Mouse (Mus musculus) heart, postnatal 10 days (tissue): ENCODE measurements at regions not wholly inside any gene's neighbourhood (a gene's known extent, or its start where the extent isn't known, plus 50 kb on each side); places are given as distances from the start of the nearest gene placed in this dataset.
"Not testable (repeated sequence)": the region's sequence is repeated elsewhere in the genome, so short reads cannot be mapped to it uniquely, and the experiment has no call there.

Experiments
- DNase-seq, 2 experiments: peaks; one replicate each; pipeline ENCODE4 v3.0.0; 2021
- intact Hi-C: fragments of 180-260 bp; cut with DNase I; formaldehyde crosslinking; loops from one replicate; pipeline ENCODE4 v1.15.1; 2025

DNA sequence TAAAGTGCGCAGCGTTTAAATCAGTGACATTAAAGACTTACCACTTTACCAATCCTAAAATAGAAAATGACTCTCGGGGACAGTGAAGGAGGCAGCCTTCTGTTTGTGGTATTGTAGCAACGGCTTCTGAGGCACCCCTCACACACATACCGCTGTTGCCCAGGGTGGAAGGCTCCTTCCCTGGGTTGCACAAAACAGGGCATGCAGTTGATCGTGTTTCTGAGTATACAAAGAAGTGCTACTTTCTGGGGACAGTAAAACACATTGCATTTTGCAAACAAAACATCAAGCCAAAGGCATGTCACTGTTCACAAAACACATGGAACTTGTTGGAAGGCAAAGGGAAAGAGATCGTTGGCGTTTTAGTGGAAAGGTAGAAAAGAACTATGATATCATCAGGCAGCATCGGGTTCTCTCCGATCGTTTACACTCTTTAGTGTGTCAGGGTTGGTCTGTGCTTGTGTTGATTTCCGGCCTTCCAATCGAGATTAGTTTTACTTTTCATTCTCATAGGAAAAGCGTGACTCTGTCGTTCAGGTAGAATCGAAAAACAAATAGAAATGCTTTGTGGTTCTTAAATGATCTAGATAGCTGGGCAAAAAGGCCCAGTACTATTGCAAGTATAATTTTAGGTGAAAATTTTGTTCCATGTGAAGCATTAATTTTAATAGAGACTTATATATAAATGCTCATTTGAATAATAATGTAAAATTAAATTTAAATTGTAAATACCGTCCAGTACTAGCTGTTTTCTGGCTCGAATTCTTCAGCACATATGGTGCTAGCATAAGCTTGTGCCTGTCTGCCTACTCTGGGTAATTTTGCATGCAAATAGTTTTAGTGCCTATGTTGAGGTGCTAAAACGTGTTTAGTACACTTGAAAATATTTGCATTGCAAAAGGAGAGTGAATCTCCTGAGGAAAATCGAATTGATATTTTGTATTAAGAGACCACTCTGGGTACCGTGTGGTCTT is 123.1 kb upstream of the Mpdz start:
- peak; percentile 35 to 41 for DNase-seq
- intact Hi-C loops, result loop anchor here (2.0 to 10.0 kb wide), 6 partner anchors 502 to 1369 kb away; no protein-coding TSS in a partner anchor

DNA sequence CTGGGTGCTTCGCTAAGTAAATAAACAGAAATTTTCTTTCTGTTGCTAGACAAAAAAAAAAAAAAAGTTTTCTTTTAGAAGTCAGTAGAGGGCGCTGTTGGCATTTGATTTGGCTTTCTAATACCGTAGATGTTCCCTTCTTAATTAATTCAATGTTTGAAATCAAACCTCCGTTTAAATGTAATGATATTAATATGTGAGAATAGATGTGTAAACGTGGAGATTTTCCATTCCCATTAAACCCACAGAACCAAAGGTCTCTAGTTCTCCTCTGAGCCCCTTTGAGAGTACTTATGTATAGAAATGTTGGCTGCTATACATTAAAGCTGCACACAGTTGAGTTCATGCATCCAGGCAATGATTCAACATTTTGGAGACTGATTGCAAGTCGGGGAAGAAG is 121.8 kb upstream of the Mpdz start:
- DNase-seq, result peak in 1 of 2 experiments; percentile 35
- intact Hi-C loops, result loop anchor here (2.0 to 10.0 kb wide), 8 partner anchors 67 to 1370 kb away; no protein-coding TSS in a partner anchor

DNA sequence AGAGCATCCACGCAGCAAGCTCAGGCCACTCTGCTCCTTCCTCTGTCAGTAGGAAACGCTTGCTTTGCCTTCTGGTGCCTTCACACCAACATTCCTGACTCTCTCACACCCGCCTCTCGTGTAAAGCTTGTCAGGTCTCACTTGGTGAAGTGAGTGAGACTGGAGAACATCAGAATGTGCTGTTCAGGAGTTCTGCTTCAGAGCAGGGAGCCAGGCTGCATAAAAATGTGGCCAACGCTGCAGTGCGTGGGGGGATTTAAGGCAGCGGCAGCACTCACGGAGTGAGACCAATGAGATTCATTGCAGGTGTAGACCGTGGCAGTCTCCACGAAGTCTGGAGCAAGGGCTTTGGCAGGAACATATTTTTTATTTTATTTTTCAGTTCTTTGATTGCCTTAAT is 121.0 kb upstream of the Mpdz start:
- peak in 1 of 2 experiments; percentile 18 for DNase-seq
- intact Hi-C loops, result loop anchor here (5.0 to 10.0 kb wide), 6 partner anchors 66 to 1371 kb away; no protein-coding TSS in a partner anchor

DNA sequence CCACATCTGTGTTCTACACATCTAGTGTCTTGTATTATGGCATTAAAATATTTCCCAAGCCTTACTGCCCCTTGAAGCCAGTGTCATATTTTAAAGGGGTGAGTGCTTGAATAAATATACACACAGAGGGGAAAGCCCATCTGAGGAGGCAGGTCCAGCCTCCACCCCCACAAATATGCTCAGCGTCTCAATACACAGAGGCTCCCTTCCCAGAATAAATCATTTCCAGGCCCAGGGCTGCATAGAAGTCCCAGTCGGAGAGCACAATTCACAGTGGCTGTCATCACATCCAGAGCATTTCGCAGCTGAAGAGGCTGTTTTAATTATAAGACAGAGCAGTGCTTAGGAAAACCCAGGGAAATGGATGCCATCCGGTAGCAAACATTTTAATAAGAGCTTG is 118.8 kb upstream of the Mpdz start:
- intact Hi-C loops, result loop anchor here (5.0 to 10.0 kb wide), 6 partner anchors 64 to 1373 kb away; no protein-coding TSS in a partner anchor

DNA sequence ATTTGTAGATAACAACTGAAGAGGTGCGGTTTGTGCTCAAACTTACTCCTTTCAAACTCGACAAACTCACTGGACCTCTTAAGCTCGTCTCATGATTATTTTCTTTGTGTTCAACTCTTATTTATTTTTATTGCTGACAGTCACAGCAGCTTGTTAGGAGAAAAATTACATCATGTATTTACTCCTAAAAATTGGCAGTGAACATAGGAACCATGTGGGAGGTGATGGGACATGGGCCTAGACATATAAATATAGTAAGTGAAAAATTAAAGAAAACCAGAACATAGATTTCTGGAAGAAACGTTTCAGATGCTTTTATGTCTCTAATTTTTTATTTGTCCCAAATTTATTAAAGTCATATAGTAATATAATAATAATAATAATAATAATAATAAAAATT is 108.2 kb upstream of the Mpdz start:
- intact Hi-C loops, result no loop called here
- no peak for DNase-seq

More for the DNA sequence above, 118.8 kb upstream of the Mpdz start:
- DNase-seq, result peak; percentile 52 to 69

DNA sequence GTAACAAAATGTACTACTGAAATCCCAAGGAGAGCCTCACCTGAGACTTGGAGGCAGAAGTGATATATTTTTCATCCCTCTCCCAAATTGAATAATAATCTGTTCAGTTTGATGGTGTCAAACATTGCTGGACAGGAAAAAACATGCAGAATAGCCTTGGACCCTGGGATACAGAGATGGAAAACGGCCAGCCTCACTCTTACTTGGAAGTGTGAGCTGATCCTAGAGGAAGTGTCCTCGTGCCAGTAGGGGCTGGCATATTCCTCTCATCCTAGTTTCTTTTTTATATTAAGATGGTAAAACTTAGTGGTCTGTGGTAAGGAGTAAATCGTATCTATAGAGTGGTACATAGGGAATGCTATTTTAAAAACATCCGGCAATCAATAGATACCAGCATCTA is 107.6 kb upstream of the Mpdz start:
- intact Hi-C loops, result no loop called here
- no peak for DNase-seq

DNA sequence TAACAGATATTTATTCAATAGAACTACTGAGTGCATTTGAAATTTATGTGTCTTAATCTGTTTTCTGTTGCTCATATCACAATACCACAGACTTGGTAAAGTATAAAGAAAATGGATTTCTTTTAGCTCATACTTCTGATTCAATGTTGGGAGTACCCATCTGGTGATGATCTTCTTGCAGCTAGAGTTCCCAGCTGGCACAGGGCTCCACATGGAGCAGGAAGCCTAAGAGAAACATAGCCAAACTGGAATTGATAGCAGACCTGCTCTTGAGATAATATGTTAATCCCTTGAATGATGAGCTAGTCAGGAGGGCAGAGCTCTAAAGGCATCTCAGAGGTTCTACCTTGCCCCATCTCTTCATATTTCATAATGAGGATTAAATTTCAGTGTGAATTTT is 97.9 kb upstream of the Mpdz start:
- DNase-seq, result no peak
- intact Hi-C loops, result no loop called here

DNA sequence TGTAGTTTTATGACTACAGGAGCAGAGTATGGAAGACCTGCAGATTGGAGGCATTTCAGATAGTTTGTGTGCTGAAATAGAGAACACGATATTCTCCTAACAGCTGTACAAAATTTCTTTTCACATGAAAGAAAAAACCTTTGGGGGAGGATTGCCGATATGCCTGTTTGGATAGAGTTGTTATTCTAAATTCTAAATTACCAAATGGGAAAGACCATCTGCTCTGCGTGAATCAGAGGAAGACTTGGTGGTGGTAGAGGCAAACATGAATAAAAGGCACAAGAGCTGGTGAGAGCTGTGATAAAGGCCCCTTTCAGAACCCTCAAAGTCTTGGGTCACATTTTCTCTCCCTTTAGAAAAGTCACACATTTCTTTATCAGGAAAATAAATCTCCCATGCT is 96.9 kb upstream of the Mpdz start:
- no peak for DNase-seq
- intact Hi-C loops, result no loop called here

DNA sequence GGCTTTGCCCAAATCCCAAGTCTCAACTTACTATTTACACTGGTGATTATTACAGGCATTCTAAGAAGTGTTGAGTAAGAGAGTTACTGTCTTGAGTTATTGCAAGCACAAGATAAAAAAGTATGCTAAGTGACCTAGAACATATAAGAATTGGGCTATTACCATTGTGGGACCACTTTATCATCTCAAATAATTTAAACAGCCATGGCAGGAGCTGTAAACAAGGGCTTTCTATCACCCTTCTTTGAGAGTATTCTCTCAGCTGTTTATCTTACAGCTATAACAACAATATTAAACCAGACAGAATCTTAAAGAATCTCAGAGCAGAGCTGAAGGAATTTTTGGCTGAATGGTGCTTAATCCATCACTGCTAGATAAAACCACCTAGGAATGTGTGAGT is 94.2 kb upstream of the Mpdz start:
- intact Hi-C loops, result no loop called here
- DNase-seq, result no peak

DNA sequence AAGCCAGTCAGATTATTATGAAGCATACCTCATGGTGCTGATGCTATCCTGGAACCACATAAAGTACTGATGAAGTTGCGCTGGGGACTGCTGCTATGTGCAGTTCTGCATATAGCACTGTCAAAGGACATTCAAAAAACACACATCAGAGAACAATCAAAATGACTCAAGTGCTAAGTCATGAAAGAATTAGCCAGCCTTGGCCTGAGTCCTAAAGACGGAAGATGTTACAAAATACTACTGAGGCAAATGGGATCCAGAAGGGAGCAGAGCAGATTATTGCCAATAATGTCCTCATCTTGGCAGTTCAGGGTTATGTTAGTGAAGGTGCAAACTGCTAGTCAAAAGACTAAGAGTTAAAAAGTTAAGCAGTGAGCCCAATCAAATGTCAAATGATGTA is 87.9 kb upstream of the Mpdz start:
- peak; percentile 30 to 37 for DNase-seq
- intact Hi-C loops, result no loop called here

DNA sequence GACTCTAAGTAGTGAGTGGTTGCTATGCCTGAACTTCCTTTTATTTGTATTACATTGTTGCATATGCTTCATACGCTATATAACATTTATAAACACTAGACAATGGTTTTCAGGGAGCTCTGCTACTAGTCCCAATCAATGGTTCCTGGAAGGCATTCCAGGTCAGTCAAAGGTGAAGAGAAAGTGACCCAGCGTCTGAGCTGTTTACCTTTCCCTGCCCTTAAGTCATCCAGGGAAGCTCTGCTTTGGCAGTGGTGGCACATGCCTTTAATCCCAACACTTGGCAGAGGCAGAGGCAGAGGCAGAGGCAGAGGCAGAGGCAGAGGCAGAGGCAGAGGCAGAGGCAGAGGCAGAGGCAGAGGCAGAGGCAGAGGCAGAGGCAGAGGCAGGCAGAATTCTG is 76.5 kb upstream of the Mpdz start:
- intact Hi-C loops, DNase-seq: not testable (repeated sequence)

DNA sequence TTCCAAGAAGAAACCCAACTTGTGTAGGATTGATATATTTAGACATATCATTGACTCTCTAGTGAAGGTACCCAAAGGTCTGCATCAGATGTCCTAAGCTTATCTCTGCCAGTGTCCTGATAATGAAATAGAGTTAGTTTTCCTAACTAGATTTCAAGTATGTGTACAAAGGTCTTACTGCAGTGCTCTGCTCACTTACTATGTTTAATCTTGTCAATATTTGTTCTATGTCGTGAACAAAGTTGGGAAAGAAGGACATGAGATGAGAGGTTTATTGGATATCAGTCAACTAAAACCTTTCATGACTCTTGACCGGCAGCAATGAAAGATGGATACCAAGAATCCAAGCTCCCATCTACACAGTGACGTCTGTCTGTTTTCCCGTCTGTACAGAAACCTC is 71.9 kb upstream of the Mpdz start:
- intact Hi-C loops, result no loop called here
- DNase-seq, result no peak

DNA sequence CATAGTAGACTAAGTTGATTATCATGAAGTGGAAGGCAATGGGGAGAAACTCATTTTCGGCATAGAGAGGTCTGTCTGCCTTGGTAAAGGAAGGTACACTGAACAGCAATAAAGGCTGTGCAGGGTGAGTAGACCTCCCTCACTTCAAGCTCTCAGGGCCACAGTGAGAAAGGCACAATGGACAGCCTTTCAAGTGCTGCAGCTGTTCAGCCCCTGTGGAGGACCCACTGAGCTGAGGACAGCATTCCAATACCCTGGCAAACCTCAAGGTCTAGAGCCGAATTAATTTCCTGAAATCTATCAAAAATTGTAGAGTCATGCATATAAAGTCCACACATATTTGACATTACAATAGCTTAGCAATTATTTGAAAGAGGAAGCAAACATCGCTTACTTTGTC is 69.8 kb upstream of the Mpdz start:
- intact Hi-C loops, result no loop called here
- DNase-seq, result no peak

DNA sequence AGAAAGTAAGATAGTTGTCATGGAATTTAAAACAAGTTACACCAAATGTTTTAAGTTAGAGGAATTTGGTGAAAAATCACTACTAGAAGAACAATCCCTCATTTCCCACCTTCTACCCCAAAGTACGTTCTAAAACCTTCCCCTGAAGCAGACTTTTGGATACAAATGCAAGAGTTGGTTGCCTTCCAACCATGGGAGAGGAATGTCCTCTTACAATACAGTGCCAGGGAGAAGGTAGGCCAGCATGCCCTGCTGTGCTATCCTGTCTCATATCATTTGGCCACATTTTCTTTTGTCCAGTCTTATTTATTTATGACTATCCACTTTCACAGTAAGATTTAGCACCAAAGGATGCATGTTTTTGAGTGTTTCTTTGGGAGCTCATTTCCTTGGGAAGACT is 66.2 kb upstream of the Mpdz start:
- DNase-seq, result no peak
- intact Hi-C loops, result no loop called here

DNA sequence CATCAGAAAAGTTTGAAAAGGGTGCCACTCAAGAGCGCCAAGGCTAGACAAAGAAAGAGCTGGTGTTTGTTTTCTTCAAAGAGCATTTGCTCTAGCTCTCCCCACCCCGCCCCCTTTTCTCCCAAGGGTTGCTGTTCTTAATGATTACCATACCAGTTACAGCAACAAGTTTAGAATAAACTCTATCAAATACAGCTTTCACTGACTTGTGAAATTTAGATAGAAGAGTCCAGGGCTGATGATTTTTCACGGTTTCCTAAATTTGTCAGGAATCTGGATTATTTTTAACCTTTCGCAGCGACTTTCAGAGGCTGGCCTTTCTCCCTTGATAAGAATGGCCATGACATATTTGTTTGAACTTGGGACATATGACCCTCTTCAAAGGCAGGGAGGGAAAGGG is 64.2 kb upstream of the Mpdz start:
- DNase-seq, result no peak
- intact Hi-C loops, result no loop called here

DNA sequence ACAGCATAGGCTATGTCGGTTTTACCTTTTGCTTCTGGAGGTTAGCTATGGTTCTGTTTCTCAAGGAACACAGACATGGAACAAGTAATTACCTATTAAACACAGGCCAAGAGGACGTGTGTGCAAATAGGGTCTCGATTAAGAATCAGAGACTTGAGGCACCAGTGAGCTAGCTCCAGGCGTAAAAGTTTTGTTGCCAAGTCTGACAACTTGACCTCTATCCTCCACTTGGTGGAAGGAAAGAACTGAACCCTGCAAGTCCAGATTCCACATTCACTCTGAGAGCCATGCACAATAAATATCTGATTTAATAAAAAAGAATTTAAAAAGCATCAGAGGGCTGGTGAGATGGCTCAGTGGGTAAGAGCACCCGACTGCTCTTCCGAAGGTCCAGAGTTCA is 63.7 kb upstream of the Mpdz start:
- intact Hi-C loops, result no loop called here
- no peak for DNase-seq

DNA sequence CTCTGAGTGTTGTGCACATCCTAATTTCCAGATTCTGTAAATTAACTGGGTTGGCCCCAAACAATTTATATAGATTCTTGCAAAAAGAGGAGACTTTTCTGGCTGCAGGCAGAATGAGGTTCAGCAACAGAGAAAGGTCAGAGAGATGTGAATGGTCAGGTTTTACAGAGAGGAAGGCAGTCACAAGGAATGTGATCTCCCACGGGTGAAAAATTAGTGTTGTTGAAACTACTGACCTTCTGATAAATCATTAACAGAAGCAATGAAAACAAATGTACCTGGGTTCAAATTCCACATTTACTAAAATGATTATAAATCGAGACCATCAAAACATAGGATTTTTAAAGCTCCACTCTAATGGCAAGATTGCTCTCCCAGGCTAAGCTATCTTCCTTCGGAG is 62.5 kb upstream of the Mpdz start:
- DNase-seq, result no peak
- intact Hi-C loops, result no loop called here

DNA sequence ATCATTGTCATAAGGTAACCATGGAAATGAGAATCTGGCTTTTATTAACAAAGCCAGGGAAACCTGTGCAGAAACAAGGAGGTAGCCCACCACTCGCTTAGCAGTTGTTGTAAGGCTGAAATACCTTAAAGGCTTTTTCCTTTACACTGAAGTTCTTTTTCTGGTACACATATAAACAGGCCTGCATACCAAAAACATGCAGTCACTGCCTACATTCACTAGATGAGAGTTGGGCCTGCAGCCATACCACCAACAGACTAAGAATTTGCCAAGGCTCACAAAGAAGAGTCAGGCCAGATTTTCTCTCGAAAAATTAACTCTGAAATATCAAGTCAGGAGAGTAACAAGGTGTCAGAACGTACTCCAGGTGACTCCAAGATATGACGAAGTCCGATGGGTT is 61.3 kb upstream of the Mpdz start:
- intact Hi-C loops, result no loop called here
- DNase-seq, result peak in 1 of 2 experiments; percentile 19

DNA sequence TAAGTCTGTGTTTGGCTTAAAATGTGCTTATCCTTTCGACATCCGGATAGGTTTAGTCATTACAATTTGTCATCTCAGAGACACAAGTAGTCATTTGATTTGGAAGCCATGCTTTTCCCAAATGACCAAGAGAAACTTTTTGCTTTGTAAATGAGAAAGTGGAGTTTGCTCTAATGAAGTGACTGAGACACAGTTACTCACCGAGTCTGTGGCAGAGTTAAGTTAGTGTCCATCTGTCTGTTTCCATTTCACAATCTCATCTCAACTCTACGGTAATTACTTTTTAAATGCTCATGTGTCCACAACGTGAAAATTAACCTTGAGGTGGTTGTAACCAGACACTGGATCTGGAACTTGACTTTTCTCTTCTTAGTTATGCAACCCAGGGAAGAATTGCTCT is 59.2 kb upstream of the Mpdz start:
- DNase-seq, result no peak
- intact Hi-C loops, result no loop called here

DNA sequence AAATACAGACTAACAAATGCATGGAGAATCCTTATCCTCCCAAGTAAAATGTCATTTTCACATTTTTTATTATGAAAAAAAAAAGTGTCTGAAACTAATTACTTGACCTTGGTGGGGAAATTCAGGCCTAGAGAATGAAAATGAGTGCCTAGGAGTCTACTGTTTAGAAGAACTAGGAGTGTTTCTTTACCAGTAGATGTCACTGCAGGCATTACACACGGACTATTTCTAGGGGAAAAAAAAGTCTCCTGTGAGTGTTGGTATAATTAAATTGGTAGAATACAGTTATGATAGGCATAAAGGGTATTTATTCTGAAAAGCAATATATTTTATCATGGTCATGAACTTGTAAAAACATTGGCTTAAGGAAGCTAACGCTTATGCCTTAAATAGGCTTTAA is 55.5 kb upstream of the Mpdz start:
- intact Hi-C loops, result loop anchor here (2.0 to 5.0 kb wide), 3 partner anchors 64 to 1117 kb away; no protein-coding TSS in a partner anchor
- DNase-seq, result peak in 1 of 2 experiments; percentile 38

DNA sequence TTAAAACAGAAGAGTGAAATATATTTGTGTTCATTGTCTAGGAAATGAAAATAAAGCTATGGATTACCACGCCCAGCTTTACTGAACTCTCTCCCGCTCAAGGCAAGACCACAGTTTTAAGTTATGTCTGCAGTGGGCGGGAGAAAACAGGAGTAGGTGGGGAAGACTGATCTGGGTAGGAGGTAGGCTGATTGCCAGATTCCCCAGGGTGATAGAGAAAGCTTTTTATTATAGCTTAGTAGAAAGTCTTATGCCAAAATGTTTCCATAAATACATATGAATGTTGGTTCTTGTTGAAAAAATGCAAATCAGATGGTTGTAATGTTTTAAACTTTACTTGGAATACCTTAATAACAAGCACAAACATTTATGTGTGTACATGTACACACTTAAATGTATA is 50.2 kb upstream of the Mpdz start:
- intact Hi-C loops, result no loop called here
- DNase-seq, result no peak
